Comparison of ENCODE assay signal across 28 mouse cellular contexts in genomic region chr17:51937707-51938106, GRCm38 (mm10).
"Had no signal": no experiment of that assay in that cellular context is flagged by ENCODE, and none has a peak within 500 bp of the region (broad histone marks: within the 10 kb centered on the region; RNA-seq: fewer than 3 reads in every experiment).

No protein-coding gene starts in this region.

- H3K4me3 ChIP-seq: embryonic facial prominence, embryonic 10.5 days; embryonic facial prominence, embryonic 12.5 days; embryonic facial prominence, embryonic 13.5 days; embryonic facial prominence, embryonic 15.5 days; erythroblast, embryonic 14.5 days; forebrain, embryonic 10.5 days; forebrain, embryonic 12.5 days; forebrain, embryonic 13.5 days; forebrain, embryonic 15.5 days; gastrocnemius, adult 2 months; heart, adult 2 months; heart, embryonic 10.5 days had no signal

- ATAC-seq: forebrain, embryonic 13.5 days; forebrain, embryonic 14.5 days; forebrain, embryonic 15.5 days; forebrain, embryonic 16.5 days; forebrain, postnatal 0 days had no signal

- H3K27me3 ChIP-seq: embryonic facial prominence, embryonic 12.5 days; embryonic facial prominence, embryonic 13.5 days; embryonic facial prominence, embryonic 15.5 days; forebrain, embryonic 12.5 days; forebrain, embryonic 13.5 days; forebrain, embryonic 15.5 days had no signal

- H3K36me3 ChIP-seq: embryonic facial prominence, embryonic 10.5 days; embryonic facial prominence, embryonic 12.5 days; embryonic facial prominence, embryonic 13.5 days; embryonic facial prominence, embryonic 15.5 days; forebrain, embryonic 10.5 days; forebrain, embryonic 12.5 days; forebrain, embryonic 15.5 days; heart, embryonic 10.5 days had no signal

- DNase-seq: cerebellum, adult 9-10 months; cerebellum, adult 9-11 months; cerebellum, postnatal 10 days; cerebellum, postnatal 14 days; cerebellum, postnatal 25 days; cerebellum, postnatal 36 days; embryo, embryonic 11 days; forebrain, postnatal 0 days; gastrocnemius, adult 2 months; gastrocnemius, postnatal 10 days; gastrocnemius, postnatal 14 days; gastrocnemius, postnatal 25 days; gastrocnemius, postnatal 36 days; heart, adult 11 months; heart, adult 18-20 months; heart, adult 2 months had no signal

- H3K4me1 ChIP-seq: embryonic facial prominence, embryonic 10.5 days; embryonic facial prominence, embryonic 12.5 days; embryonic facial prominence, embryonic 13.5 days; embryonic facial prominence, embryonic 15.5 days; forebrain, embryonic 10.5 days; forebrain, embryonic 12.5 days; forebrain, embryonic 13.5 days; forebrain, embryonic 15.5 days; heart, embryonic 10.5 days had no signal

- H3K9me3 ChIP-seq: embryonic facial prominence, embryonic 10.5 days; embryonic facial prominence, embryonic 12.5 days; embryonic facial prominence, embryonic 13.5 days; embryonic facial prominence, embryonic 15.5 days; forebrain, embryonic 10.5 days; forebrain, embryonic 12.5 days; forebrain, embryonic 13.5 days; forebrain, embryonic 15.5 days; heart, embryonic 10.5 days had no signal
